Mouse (Mus musculus): ENCODE data around the gene Gm5294.

Gm5294 gene

DNA sequence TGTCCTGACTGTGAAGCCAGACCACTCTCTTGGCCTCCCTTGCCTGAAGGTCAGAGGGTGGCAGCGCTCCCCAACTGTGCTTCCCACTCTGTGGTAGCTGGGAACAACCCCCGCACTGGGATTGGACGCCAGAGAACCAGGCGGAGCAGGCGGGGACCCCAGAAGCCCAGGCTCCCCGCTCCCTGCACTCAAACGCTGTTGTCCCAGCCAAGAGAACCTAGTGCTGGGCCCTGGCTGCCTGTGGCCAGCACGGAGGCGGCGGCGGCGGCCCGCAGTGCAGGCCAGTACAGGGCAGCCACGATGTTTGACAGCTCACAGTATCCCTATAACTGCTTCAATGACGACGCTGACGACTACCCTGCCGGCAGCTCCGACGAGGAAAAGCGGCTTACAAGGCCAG lies at the start of gene Gm5294:
TSS of gene Gm5294 (plus strand) at position 301 of the 400 bp plus-strand sequence.
- no peak for DNase-seq (ENCODE audit: low read depth in 1 of 2, low spot score in 2 of 2)

DNA sequence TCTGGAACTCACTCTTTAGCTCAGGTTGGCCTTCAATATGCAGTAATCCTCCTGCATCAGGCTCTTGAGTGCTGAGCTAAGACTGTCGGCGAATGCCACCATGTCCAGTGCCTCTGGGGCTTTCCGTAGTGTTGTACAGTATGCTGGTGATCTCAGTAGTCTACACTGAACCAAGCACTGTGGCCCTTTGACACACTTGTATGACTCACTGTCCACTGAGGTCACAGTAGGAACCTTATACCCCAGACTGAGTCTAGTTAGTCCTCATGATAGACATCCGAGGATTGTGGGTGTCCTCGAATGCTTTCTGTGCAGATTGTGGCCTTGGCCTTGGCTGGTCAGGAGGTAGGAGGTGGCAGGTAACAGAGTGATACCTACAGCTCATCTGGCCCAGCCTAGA lies 44.8 kb upstream of the Gm5294 start:
- no peak for DNase-seq (ENCODE audit: low read depth in 1 of 2, low spot score in 2 of 2)

DNA sequence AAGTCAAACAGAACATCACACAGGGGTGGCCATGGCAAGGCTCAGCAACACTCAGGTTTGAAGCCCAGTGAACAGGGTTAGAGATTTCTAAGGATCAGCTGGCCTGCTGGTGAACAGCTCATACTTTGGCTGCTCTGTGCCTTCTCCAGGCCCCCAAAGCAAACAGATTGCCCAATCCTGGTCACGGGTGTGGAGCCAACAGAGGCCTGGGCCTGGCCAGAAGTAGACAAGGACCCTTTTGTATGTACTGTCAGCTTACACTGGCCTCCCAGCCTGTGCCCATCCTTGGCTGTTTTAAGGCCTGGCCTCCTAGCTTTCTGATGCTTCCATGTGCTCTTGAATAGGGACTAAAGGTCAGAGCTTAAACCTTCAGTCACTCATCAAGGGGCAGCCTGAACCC lies 43.5 kb upstream of the Gm5294 start:
- no peak for DNase-seq (ENCODE audit: low read depth in 1 of 2, low spot score in 2 of 2)

DNA sequence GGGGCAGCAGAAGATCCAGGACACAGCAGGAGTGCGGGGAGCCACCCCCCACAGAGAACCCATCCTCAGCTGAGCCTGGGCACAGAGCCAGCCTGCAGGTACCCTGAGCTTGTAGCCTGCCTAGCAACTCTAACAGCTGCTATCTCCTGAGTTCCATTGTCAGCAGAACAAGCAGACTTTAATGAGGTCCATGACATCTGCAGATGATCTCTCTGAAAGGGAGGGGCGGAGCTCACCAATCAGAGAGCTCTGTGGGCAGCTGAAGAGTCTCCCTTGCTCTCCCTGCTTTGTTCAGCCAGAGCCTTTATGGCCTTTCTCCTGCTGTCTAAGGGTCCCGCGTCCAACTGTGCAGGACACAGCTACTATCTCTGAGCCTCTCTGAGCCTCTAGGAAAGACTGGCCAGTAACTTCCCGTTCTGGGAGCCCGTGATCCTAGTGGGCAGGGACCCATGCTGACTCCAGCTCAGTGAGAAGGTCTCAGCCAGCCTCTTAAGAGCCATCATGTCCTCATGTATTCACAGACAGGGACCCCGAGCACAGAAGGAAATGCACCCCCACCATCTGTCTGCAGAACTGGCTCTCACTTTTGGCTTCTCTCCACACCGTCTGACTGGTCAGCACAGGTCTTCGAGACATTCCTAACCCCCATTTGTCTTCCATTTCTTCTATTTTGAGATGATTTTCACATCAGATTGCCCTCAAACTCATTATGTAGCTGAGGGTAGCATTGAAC lies 41.0 kb upstream of the Gm5294 start:
- no peak for DNase-seq (ENCODE audit: low read depth in 1 of 2, low spot score in 2 of 2)

GRCm38 (mm10) chr5:138779655-138780054 lies 40.2 kb upstream of the Gm5294 start:
- DNase-seq (ENCODE audit: low read depth in 1 of 2, low spot score in 2 of 2), result no peak

- no peak for DNase-seq (ENCODE audit: low read depth in 1 of 2, low spot score in 2 of 2)
Measured at GRCm38 (mm10) chr5:138782697-138783096, 37.2 kb upstream of the Gm5294 start.

DNA sequence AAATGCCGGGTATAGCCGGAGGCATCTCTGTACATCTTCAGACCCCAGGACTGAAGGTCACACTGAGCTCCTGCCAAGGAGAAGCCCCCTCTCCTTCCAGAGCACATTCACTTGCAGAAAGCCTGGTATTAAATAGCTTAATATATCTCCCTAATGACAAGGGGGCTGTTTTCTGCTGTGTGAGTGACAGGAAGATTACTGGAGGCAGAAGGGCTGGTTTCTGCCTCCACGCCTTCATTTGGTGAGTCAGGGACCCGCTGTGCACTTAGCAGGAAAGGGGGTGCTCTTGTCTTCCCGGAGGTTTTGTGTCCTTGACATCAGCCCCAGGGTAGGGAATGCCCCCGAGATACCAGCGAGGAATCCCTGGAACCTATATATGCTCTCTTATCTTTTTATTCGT lies 36.7 kb upstream of the Gm5294 start:
- no peak for DNase-seq (ENCODE audit: low read depth in 1 of 2, low spot score in 2 of 2)

GRCm38 (mm10) chr5:138785986-138786515 lies 33.8 kb upstream of the Gm5294 start:
- no peak for DNase-seq (ENCODE audit: low read depth in 1 of 2, low spot score in 2 of 2)

GRCm38 (mm10) chr5:138787648-138788047 lies 32.2 kb upstream of the Gm5294 start:
- no peak for DNase-seq (ENCODE audit: low read depth in 1 of 2, low spot score in 2 of 2)

GRCm38 (mm10) chr5:138788481-138789211 lies 31.2 kb upstream of the Gm5294 start:
- no peak for DNase-seq (ENCODE audit: low read depth in 1 of 2, low spot score in 2 of 2)

GRCm38 (mm10) chr5:138790954-138791480 lies 28.9 kb upstream of the Gm5294 start:
- no peak for DNase-seq (ENCODE audit: low read depth in 1 of 2, low spot score in 2 of 2)

DNA sequence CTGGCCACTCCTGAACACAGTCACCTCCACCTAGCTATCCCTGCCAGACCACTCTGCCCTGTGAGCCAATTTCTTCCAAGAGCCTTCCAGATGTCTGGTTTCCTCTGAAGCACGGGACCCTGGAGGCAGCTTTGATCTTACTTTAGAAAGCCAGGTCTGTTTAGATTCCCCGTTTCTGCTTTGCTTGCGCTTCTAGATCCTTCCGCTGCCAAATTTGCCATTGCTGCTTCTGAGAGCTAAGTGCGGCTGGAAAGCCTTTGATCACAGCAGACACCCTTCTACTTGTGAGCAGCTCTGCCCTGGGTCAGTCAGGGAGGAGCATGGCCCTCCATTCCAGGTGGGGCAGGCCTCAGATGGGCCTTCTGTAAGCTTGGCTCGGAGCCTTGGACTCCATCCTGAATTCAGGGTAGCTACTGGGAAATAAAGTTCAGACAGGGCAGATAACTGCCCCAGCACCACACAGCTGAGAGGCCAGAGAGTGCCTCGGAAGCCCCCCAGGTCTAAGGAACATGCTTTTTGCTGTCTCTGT lies 18.2 kb upstream of the Gm5294 start:
- DNase-seq (ENCODE audit: low read depth in 1 of 2, low spot score in 2 of 2), result no peak

- DNase-seq (ENCODE audit: low read depth in 1 of 2, low spot score in 2 of 2), result no peak
Measured at GRCm38 (mm10) chr5:138804286-138804685, 15.6 kb upstream of the Gm5294 start.

- DNase-seq (ENCODE audit: low read depth in 1 of 2, low spot score in 2 of 2), result no peak
Measured at GRCm38 (mm10) chr5:138809767-138810166, 10.1 kb upstream of the Gm5294 start.

- no peak for DNase-seq (ENCODE audit: low read depth in 1 of 2, low spot score in 2 of 2)
Measured at GRCm38 (mm10) chr5:138820717-138821332, 945 bp downstream of the Gm5294 start.

GRCm38 (mm10) chr5:138825090-138825489 lies 5.2 kb downstream of the Gm5294 start:
- DNase-seq (ENCODE audit: low read depth in 1 of 2, low spot score in 2 of 2), result no peak

DNA sequence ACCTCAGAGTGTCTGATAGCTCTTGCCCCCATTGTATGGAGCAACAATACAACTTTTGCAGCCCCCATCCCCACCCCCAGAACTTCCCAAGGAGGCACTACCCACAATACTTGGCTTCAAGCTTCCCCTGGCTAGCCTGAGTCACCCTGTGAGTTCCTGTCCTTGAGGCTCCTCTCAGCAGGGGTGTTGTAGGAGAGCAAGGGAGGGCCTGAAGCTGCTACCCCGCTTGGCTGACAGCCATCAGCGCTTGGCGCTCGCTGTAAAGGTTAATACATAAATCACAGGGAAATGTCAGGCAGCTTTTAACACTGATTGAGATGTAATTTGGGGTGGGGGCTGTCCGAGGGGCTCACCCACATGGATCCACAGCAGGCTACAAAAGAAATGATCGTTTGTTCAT lies 13.5 kb downstream of the Gm5294 start:
- DNase-seq (ENCODE audit: low read depth in 1 of 2, low spot score in 2 of 2), result no peak

- DNase-seq (ENCODE audit: low read depth in 1 of 2, low spot score in 2 of 2), result no peak
Measured at GRCm38 (mm10) chr5:138834910-138835309, 15.0 kb downstream of the Gm5294 start.

- no peak for DNase-seq (ENCODE audit: low read depth in 1 of 2, low spot score in 2 of 2)
Measured at GRCm38 (mm10) chr5:138840981-138841380, 21.1 kb downstream of the Gm5294 start.

GRCm38 (mm10) chr5:138843168-138843824 lies 23.4 kb downstream of the Gm5294 start:
- no peak for DNase-seq (ENCODE audit: low read depth in 1 of 2, low spot score in 2 of 2)

- DNase-seq (ENCODE audit: low read depth in 1 of 2, low spot score in 2 of 2), result no peak
Measured at GRCm38 (mm10) chr5:138846506-138846905, 26.6 kb downstream of the Gm5294 start.
